Mouse (Mus musculus) ES-E14 (cell line): ENCODE results near the gene Dapk2. TPM values are rescaled to one million over a fixed set of nuclear protein-coding genes. Genes with fewer than 3 reads are reported as not detected.

Experiments
- DNase-seq: peaks from one replicate; pipeline ENCODE4 v3.0.0-alpha.2; 2013; ENCODE audit warnings: low read depth, low spot score
- H3K27ac ChIP-seq: 2 replicates; pipeline ENCODE4 v1.5.1; 2012; ENCODE audit warnings: low read depth, mild to moderate bottlenecking, low read length, moderate library complexity, mixed read lengths; ENCODE audit not compliant: poor library complexity, insufficient read depth, severe bottlenecking
- H3K36me3 ChIP-seq: 2 replicates; pipeline ENCODE4 v1.6.1; 2012; ENCODE audit warnings: mild to moderate bottlenecking, low read length, moderate library complexity, mixed read lengths; ENCODE audit not compliant: control insufficient read depth, poor library complexity, insufficient read depth, severe bottlenecking
- H3K4me1 ChIP-seq, 2 experiments: fragments of 150-350 bp in 1 of 2; sonication (generic) in 1 of 2; 2 replicates each; pipeline ENCODE4 v1.6.1; 2012; ENCODE audit warnings: low read length in 2 of 2, mild to moderate bottlenecking in 1 of 2, mixed read lengths in 1 of 2; ENCODE audit not compliant: control insufficient read depth in 2 of 2, insufficient read depth in 2 of 2, poor library complexity in 1 of 2
- H3K4me3 ChIP-seq, 2 experiments: fragments of 150-350 bp in 1 of 2; sonication (generic) in 1 of 2; 2 replicates each; pipeline ENCODE4 v1.5.1; 2012; ENCODE audit warnings: low read length in 2 of 2, low read depth in 1 of 2, mild to moderate bottlenecking in 1 of 2, mixed read lengths in 1 of 2; ENCODE audit not compliant: insufficient read depth in 1 of 2, poor library complexity in 1 of 2, severe bottlenecking in 1 of 2
- H3K9ac ChIP-seq: 2 replicates; pipeline ENCODE4 v1.6.1; 2012; ENCODE audit warnings: low read depth, mild to moderate bottlenecking, low read length, mixed read lengths; ENCODE audit not compliant: poor library complexity, insufficient read depth, severe bottlenecking
- H3K9me3 ChIP-seq: fragments of 150-350 bp; sonication (generic); 2 replicates; pipeline ENCODE4 v1.6.1; 2012; ENCODE audit warnings: low read depth, mild to moderate bottlenecking, low read length; ENCODE audit not compliant: control insufficient read depth, insufficient read depth
- CHD2 ChIP-seq: IDR thresholded peaks from 2 replicates; pipeline ENCODE4 v1.6.1; 2014; ENCODE audit warnings: mild to moderate bottlenecking, low read depth, low read length, inconsistent platforms
- HCFC1 ChIP-seq: IDR thresholded peaks from 2 replicates; pipeline ENCODE4 v1.6.1; 2012; ENCODE audit warnings: low read length, inconsistent platforms, borderline replicate concordance; ENCODE audit not compliant: insufficient read depth
- MAFK ChIP-seq: IDR thresholded peaks from 2 replicates; pipeline ENCODE4 v1.6.1; 2014; ENCODE audit warnings: mild to moderate bottlenecking, low read depth, low read length, inconsistent platforms; ENCODE audit not compliant: insufficient read depth
- ZC3H11A ChIP-seq: IDR thresholded peaks from 2 replicates; pipeline ENCODE4 v1.6.1; 2012; ENCODE audit warnings: low read depth, mild to moderate bottlenecking, inconsistent platforms, low read length, borderline replicate concordance
- ZNF384 ChIP-seq: IDR thresholded peaks from 2 replicates; pipeline ENCODE4 v1.6.1; 2012; ENCODE audit warnings: low read depth, low read length, inconsistent platforms
- in situ Hi-C, 2 experiments: fragments of 600-800 bp; cut with MboI; formaldehyde crosslinking; loops; one replicate each; pipeline ENCODE4 v1.15.1; 2025; ENCODE audit warnings: low sequenced_read_pairs in 2 of 2, inconsistent platforms in 1 of 2; ENCODE audit not compliant: unreplicated experiment in 2 of 2
- total RNA-seq: library from RNA; depleted of rRNA; stranded (reverse); fragments of 300-350 nt; gene quantifications from 2 replicates; pipeline ENCODE4 v1.2.3, GENCODE M21; 2012

The Dapk2 gene
- total RNA-seq, 1 experiment, result 1.2 TPM

- Histone ChIP-seq H3K9me3 (no peaks in the 10 kb centered on the region), H3K4me3 (no peak overlapping the region), H3K36me3 (no peaks in the 10 kb centered on the region), H3K27ac (no peak overlapping the region), H3K9ac (no peak overlapping the region), H3K4me1 (peaks cover 0 to 16% of the 10 kb centered on the region in 2 experiments; a peak in 2 of 4 replicates)
- in situ Hi-C loops, result no loop called here
- TF ChIP-seq ZC3H11A (no peak), MAFK (no peak), ZNF384 (no peak), CHD2 (no peak), HCFC1 (no peak)
- DNase-seq, result no peak
These were observed 112.0 kb downstream of the Dapk2 start for GRCm38 (mm10) chr9:66270038-66270437.

- Histone ChIP-seq H3K27ac (no peak overlapping the region), H3K9me3 (no peaks in the 10 kb centered on the region), H3K9ac (no peak overlapping the region), H3K36me3 (no peaks in the 10 kb centered on the region), H3K4me3 (no peak overlapping the region), H3K4me1 (peaks cover 8 to 19% of the 10 kb centered on the region in 2 experiments)
- DNase-seq, result no peak
- TF ChIP-seq MAFK, result no peak
- peak; percentile 33; the same call in 1 of the 2 replicates for TF ChIP-seq ZNF384
- no peak for TF ChIP-seq CHD2
- in situ Hi-C loops, result no loop called here
These were observed 113.7 kb downstream of the Dapk2 start for GRCm38 (mm10) chr9:66271726-66272125.

- no peak overlapping the region for H3K9ac ChIP-seq
- H3K9me3 ChIP-seq, result no peaks in the 10 kb centered on the region
- peaks cover 8 to 26% of the 10 kb centered on the region in 2 experiments for H3K4me1 ChIP-seq
- H3K27ac ChIP-seq, result no peak overlapping the region
- in situ Hi-C loops, result no loop called here
- no peak for DNase-seq
- no peaks in the 10 kb centered on the region for H3K36me3 ChIP-seq
- no peak overlapping the region for H3K4me3 ChIP-seq
- TF ChIP-seq MAFK, result no peak
- TF ChIP-seq ZNF384, result no peak
- TF ChIP-seq CHD2, result no peak
- TF ChIP-seq ZC3H11A, result no peak
- no peak for TF ChIP-seq HCFC1
These were observed 115.6 kb downstream of the Dapk2 start for GRCm38 (mm10) chr9:66273632-66274031.

- no peak for DNase-seq
- H3K9me3 ChIP-seq, result no peaks in the 10 kb centered on the region
- in situ Hi-C loops, result no loop called here
- TF ChIP-seq ZNF384 (no peak), HCFC1 (no peak), ZC3H11A (no peak), CHD2 (no peak), MAFK (no peak)
- peaks cover 8 to 28% of the 10 kb centered on the region in 2 experiments for H3K4me1 ChIP-seq
- H3K27ac ChIP-seq, result no peak overlapping the region; the same call in 1 of the 2 replicates
- no peak overlapping the region for H3K9ac ChIP-seq
- H3K36me3 ChIP-seq, result no peaks in the 10 kb centered on the region
- no peak overlapping the region for H3K4me3 ChIP-seq
These were observed 116.6 kb downstream of the Dapk2 start for GRCm38 (mm10) chr9:66274657-66275056.

- H3K9ac ChIP-seq, result no peak overlapping the region
- H3K4me3 ChIP-seq, result no peak overlapping the region
- TF ChIP-seq MAFK (no peak), ZC3H11A (no peak), HCFC1 (no peak), ZNF384 (no peak), CHD2 (no peak)
- no peak for DNase-seq
- no peaks in the 10 kb centered on the region for H3K36me3 ChIP-seq
- H3K4me1 ChIP-seq, result peaks cover 8 to 29% of the 10 kb centered on the region in 2 experiments
- in situ Hi-C loops, result no loop called here
- H3K27ac ChIP-seq, result peak overlapping the region; percentile 26; the same call in 1 of the 2 replicates
- H3K9me3 ChIP-seq, result no peaks in the 10 kb centered on the region
These were observed 117.4 kb downstream of the Dapk2 start for GRCm38 (mm10) chr9:66275267-66275991.
